Mouse (Mus musculus) embryonic facial prominence, embryonic 14.5 days (tissue): ENCODE measurements around the gene Prrg3. TPM values are rescaled to one million over a fixed set of nuclear protein-coding genes. Genes with fewer than 3 reads are reported as not detected.
A peak's percentile ranks its signal among the peaks of the same experiment; 100 is the strongest.

ENCODE experiments used
- ATAC-seq: fragments of 200-750 bp; cut with Nextera tagmentation; 2 replicates; pipeline ENCODE4 v1.8.0; 2017; ENCODE audit warnings: low read depth, moderate number of reproducible peaks, moderate TSS enrichment
- DNase-seq: peaks from one replicate; pipeline ENCODE4 v3.0.0-alpha.2; 2015; ENCODE audit warnings: low spot score
- H3K27ac ChIP-seq: fragments of 300-500 bp; sonication (generic); replicated peaks from 2 replicates; pipeline ENCODE4 v1.5.1; 2014; ENCODE audit warnings: low read depth, mild to moderate bottlenecking, low read length, moderate library complexity
- H3K27me3 ChIP-seq: fragments of 300-500 bp; sonication (generic); replicated peaks from 2 replicates; pipeline ENCODE4 v1.6.1; 2014; ENCODE audit warnings: low read length; ENCODE audit not compliant: control insufficient read depth, insufficient read depth
- H3K36me3 ChIP-seq: fragments of 300-500 bp; sonication (generic); 2 replicates; pipeline ENCODE4 v1.6.1; 2014; ENCODE audit warnings: low read length, mixed read lengths; ENCODE audit not compliant: control insufficient read depth, insufficient read depth
- H3K4me1 ChIP-seq: fragments of 300-500 bp; sonication (generic); 2 replicates; pipeline ENCODE4 v1.6.1; 2014; ENCODE audit warnings: antibody characterized with exemption, low read length; ENCODE audit not compliant: control insufficient read depth, insufficient read depth
- H3K4me2 ChIP-seq: fragments of 300-500 bp; sonication (generic); 2 replicates; pipeline ENCODE4 v1.6.1; 2014; ENCODE audit warnings: low read depth, mild to moderate bottlenecking, low read length, moderate library complexity, mixed read lengths
- H3K4me3 ChIP-seq: fragments of 300-500 bp; sonication (generic); 2 replicates; pipeline ENCODE4 v1.5.1; 2014; ENCODE audit warnings: low read depth, mild to moderate bottlenecking, low read length
- H3K9ac ChIP-seq: fragments of 300-500 bp; sonication (generic); 2 replicates; pipeline ENCODE4 v1.6.1; 2014; ENCODE audit warnings: low read depth, mild to moderate bottlenecking, low read length, moderate library complexity, mixed read lengths
- H3K9me3 ChIP-seq: fragments of 300-500 bp; sonication (generic); 2 replicates; pipeline ENCODE4 v1.6.1; 2016; ENCODE audit warnings: low read length; ENCODE audit not compliant: control insufficient read depth
- WGBS: fragments of 180-500 bp; shearing (Covaris S2); extraction: QIAGEN DNeasy Blood & Tissue Kit; methylation state at CpG from one replicate; pipeline ENCODE4 v1.1.7; 2014; 5-methylcytosine and 5-hydroxymethylcytosine counted together
- polyA plus RNA-seq: library from polyadenylated mRNA; unstranded; fragments of >200 nt; fragmentation: Nextera tagmentation; extraction: Ambion mirVana; gene quantifications from 2 replicates; pipeline ENCODE4 v1.2.1, GENCODE M21; 2014

Prrg3 gene
- polyA plus RNA-seq = 14.6 and 16.2 TPM in 2 replicates

- H3K36me3 ChIP-seq = no peaks in the 10 kb centered on the region
- H3K9ac ChIP-seq = peak within 1 kb of the TSS; percentile 75
- peaks cover 10% of the 10 kb centered on the region; the same call in 1 of the 2 replicates for H3K27me3 ChIP-seq
- H3K9me3 ChIP-seq = no peaks in the 10 kb centered on the region
- H3K27ac ChIP-seq = peak within 1 kb of the TSS; percentile 21; the same call in 1 of the 2 replicates
- peak within 1 kb of the TSS; percentile 63 for H3K4me2 ChIP-seq
- 13% methylated on average over 37 of the region's 72 CpGs for WGBS
- DNase-seq (peak; percentile 87), ATAC-seq (peak; percentile 96)
- H3K4me1 ChIP-seq = no peaks in the 10 kb centered on the region
- peak within 1 kb of the TSS; percentile 52 for H3K4me3 ChIP-seq
Observed at GRCm38 (mm10) chrX:71962073-71963051, at the start of gene Prrg3. TSS of gene Prrg3 (plus strand) at chrX:71962624.

DNA sequence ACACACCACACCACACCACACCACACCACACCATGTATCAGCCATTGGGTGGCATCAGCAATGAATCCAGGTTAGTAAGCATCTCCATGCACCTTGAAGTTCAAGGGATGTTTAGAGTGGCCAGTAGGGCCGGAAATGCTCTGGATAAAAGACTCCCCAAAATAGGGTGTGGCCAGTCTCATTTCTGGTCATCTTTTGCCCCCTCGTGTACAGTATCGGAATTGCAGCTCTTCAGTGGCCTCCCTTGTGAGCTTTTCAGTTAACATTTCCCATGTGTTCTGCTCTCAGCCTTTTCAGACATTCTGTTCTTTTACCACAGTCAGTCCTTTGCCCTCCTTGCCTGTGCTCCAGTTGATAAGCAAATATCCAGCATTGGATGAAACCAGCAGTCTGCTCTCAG is 15.8 kb upstream of the Prrg3 start:
- no peak overlapping the region for H3K4me2 ChIP-seq
- DNase-seq (peak; percentile 14), ATAC-seq (no peak)
- H3K36me3 ChIP-seq = no peaks in the 10 kb centered on the region
- no peaks in the 10 kb centered on the region for H3K9me3 ChIP-seq
- no peaks in the 10 kb centered on the region for H3K4me1 ChIP-seq
- H3K27me3 ChIP-seq = no peaks in the 10 kb centered on the region
- no peak overlapping the region for H3K4me3 ChIP-seq
- no peak overlapping the region for H3K9ac ChIP-seq
- 30% methylated on average over 3 of the region's 3 CpGs for WGBS
- H3K27ac ChIP-seq = no peak overlapping the region

GRCm38 (mm10) chrX:71958366-71958765 is 4.1 kb upstream of the Prrg3 start:
- Histone ChIP-seq H3K36me3 (no peaks in the 10 kb centered on the region), H3K9ac (no peak overlapping the region), H3K27me3 (peaks cover 5% of the 10 kb centered on the region), H3K4me3 (no peak overlapping the region), H3K4me1 (no peaks in the 10 kb centered on the region), H3K4me2 (no peak overlapping the region), H3K27ac (no peak overlapping the region), H3K9me3 (no peaks in the 10 kb centered on the region)
- DNase-seq (no peak), ATAC-seq (no peak)

DNA sequence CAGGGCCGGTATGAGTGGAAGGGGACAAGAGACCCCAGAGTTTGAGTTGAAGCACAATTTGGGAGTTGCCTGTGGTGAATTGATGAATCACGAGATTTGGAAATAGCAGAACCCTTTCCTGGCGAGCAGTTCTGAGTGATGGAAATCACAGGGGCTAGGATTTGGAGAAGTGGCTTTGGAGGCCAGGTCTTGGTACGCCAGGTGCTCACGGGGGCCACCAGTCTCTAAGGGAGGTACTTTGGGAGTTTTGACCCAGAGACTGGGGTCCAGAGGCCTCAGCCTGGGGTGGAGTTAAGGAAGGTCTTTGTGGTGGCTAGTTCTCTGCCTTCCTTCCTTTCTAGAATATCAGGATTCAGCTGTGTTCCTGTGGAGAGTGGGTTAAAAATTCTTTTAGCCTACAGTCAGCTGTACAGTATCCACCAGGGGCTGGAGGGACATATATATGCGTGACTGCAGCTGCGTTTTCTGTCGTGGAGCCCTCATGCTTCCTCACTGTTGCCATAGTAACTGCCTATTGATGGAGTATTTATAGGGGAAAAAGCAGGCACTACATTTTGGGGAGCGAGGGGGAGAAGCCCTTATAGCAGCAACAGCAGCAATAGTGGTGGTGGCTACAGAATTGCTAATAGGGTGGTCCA is 970 bp downstream of the Prrg3 start:
- Histone ChIP-seq H3K36me3 (no peaks in the 10 kb centered on the region), H3K27ac (0 out of 2 replicates have a peak overlapping the region, but pooled peaks have one; percentile 21), H3K27me3 (peaks cover 4% of the 10 kb centered on the region; the same call in 1 of the 2 replicates), H3K4me3 (peak overlapping the region; percentile 52), H3K9ac (peak overlapping the region; percentile 75), H3K4me2 (peak overlapping the region; percentile 63), H3K9me3 (no peaks in the 10 kb centered on the region), H3K4me1 (no peaks in the 10 kb centered on the region)
- peak; percentile 31 for ATAC-seq
- DNase-seq = peak; percentile 6
- 32% methylated on average over 9 of the region's 9 CpGs for WGBS

DNA sequence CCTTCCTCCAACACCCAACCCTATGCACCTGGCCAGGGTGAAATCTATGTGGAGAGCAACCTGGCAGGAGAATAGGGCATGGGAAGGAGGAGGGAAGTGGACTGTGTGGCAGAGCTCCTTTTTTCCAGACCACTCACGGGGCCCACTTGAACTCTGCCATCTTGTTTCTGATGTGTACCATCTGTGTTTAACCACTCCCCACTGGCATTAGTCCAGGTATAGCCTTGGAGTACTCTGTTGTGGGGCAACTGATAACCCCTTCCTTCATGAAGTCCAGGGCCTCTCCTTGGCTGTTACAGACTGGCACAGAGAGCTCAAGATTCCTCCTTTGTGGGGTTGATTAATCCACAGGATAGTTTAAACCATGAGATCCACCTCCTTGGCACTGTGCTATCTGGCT is 5.8 kb downstream of the Prrg3 start:
- H3K27me3 ChIP-seq = peaks cover 4% of the 10 kb centered on the region; the same call in 1 of the 2 replicates
- H3K27ac ChIP-seq = no peak overlapping the region
- no peak overlapping the region for H3K4me2 ChIP-seq
- no peak overlapping the region for H3K9ac ChIP-seq
- DNase-seq = no peak
- WGBS = 56% methylated on average over 1 of the region's 1 CpGs
- H3K9me3 ChIP-seq = no peaks in the 10 kb centered on the region
- H3K36me3 ChIP-seq = no peaks in the 10 kb centered on the region
- ATAC-seq = no peak
- H3K4me3 ChIP-seq = no peak overlapping the region
- no peaks in the 10 kb centered on the region for H3K4me1 ChIP-seq

DNA sequence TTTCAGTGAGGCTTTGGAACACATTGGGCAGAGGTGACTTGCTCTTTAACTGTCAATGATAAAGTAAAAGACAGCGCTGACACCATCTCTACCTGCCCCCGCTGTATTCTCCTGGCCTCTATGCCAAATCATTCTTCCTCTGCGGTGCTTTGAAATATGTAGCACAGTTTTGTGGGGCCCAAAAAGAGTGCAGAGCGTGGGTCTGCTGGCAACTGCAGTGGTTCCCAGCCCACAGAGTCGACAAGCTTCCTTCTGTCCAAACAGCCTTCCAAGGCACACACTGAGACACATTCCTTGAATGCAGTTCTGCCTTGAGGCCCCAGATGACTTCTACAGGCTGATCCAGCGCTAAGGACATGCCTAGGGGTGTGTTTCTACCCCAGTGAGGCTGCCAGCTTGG is 6.4 kb downstream of the Prrg3 start:
- 0 out of 2 replicates have a peak, but pooled peaks cover 4% of the 10 kb centered on the region for H3K27me3 ChIP-seq
- ATAC-seq = no peak
- no peak overlapping the region for H3K4me3 ChIP-seq
- H3K27ac ChIP-seq = no peak overlapping the region
- 74% methylated on average over 6 of the region's 6 CpGs for WGBS
- no peaks in the 10 kb centered on the region for H3K4me1 ChIP-seq
- H3K4me2 ChIP-seq = no peak overlapping the region
- H3K9me3 ChIP-seq = no peaks in the 10 kb centered on the region
- no peaks in the 10 kb centered on the region for H3K36me3 ChIP-seq
- no peak for DNase-seq
- H3K9ac ChIP-seq = no peak overlapping the region

DNA sequence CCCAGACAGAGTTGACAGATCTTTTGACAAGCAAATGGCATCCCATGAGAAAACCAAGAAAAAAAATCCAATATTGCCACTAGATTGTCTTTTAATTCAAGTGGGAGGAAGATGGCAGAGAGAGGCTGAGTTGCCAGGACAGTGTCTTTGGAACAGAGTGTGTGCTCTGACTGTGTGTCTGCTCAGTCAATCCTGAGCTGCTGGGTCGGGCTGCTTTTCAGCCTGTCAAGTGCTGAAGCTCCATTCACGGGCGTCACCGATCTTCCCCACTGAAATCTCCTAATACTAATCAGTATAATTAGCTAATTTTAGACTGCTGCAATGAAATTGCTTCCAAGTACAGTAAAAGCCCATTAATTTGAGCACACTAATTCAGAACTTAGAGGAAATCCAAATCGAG is 8.9 kb downstream of the Prrg3 start:
- Histone ChIP-seq H3K4me1 (no peaks in the 10 kb centered on the region), H3K4me2 (no peak overlapping the region), H3K9ac (no peak overlapping the region), H3K36me3 (no peaks in the 10 kb centered on the region), H3K9me3 (no peaks in the 10 kb centered on the region), H3K4me3 (no peak overlapping the region), H3K27ac (no peak overlapping the region), H3K27me3 (0 out of 2 replicates have a peak, but pooled peaks cover 4% of the 10 kb centered on the region)
- DNase-seq = no peak
- 65% methylated on average over 5 of the region's 5 CpGs for WGBS
- no peak for ATAC-seq

DNA sequence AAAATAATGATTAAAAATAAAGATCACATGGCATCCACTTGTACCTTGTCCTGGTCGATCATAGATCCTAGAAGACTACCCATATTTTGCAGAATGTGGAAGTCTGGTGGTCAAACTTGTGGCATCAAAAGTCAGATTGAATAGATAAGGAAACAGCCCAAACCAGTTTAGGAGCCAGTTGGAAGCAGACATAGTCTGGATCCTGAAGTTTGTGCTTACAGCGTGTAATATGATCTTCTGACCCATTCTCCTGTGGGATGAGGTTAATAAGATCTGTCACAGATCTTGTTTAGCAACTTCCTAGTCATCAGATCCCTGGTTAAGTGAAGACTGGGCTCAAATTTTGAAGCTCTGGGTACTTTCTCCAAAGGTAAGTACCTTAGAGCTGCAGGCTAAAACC is 10.3 kb downstream of the Prrg3 start, which contains the start of gene Fate1:
Gene Fate1 (plus strand): TSS at position 301 of the 400 bp plus-strand sequence.
- no peaks in the 10 kb centered on the region for H3K27me3 ChIP-seq
- H3K4me3 ChIP-seq = no peak within 1 kb of the TSS
- H3K4me2 ChIP-seq = no peak within 1 kb of the TSS
- WGBS = 50% methylated on average over 2 of the region's 2 CpGs
- DNase-seq (no peak), ATAC-seq (no peak)
- H3K27ac ChIP-seq = no peak within 1 kb of the TSS
- H3K4me1 ChIP-seq = no peaks in the 10 kb centered on the region
- no peaks in the 10 kb centered on the region for H3K36me3 ChIP-seq
- no peak within 1 kb of the TSS for H3K9ac ChIP-seq
- H3K9me3 ChIP-seq = no peaks in the 10 kb centered on the region
